Mouse (Mus musculus) heart, adult 2 months (tissue): ENCODE data around the gene Mfsd10.

Experiments used
- CTCF ChIP-seq: fragments of 200-600 bp; IDR thresholded peaks from 2 replicates; pipeline ENCODE4 v1.8.1; 2022; ENCODE audit warnings: antibody characterized with exemption, mild to moderate bottlenecking, moderate library complexity
- EP300 ChIP-seq: fragments of 200-500 bp; IDR thresholded peaks from 2 replicates; pipeline ENCODE4 v1.6.1; 2011; ENCODE audit warnings: low read depth, low read length, control low read depth; ENCODE audit not compliant: insufficient read depth
- POLR2A ChIP-seq: fragments of 200-500 bp; IDR thresholded peaks from 2 replicates; pipeline ENCODE4 v1.6.1; 2011; ENCODE audit warnings: mild to moderate bottlenecking, low read depth, low read length, control low read depth; ENCODE audit not compliant: insufficient read depth

- no peak for TF ChIP-seq CTCF
- no peak for TF ChIP-seq POLR2A
- TF ChIP-seq EP300, result no peak
Measured at GRCm38 (mm10) chr5:34661909-34662308, 24.9 kb upstream of the Mfsd10 start.
